Mouse (Mus musculus): ENCODE measurements around the gene Rplp1. TPM values are rescaled to one million over a fixed set of nuclear protein-coding genes. Genes with fewer than 3 reads are reported as not detected.

Rplp1 gene
- polyA plus RNA-seq, 1 experiment from 2014 or later: 1,371 TPM

- no peak overlapping the region for H3K4me2 ChIP-seq (ENCODE audit: low read depth, low read length)
- ATAC-seq: no peak
- H3K9ac ChIP-seq (ENCODE audit: low read depth, low read length): no peak overlapping the region
- H3K36me3 ChIP-seq (ENCODE audit: control insufficient read depth, insufficient read depth, low read length): no peaks in the 10 kb centered on the region
- H3K4me1 ChIP-seq (ENCODE audit: control insufficient read depth, insufficient read depth, low read length): no peaks in the 10 kb centered on the region
- no peak overlapping the region for H3K4me3 ChIP-seq (ENCODE audit: low read length)
- H3K27me3 ChIP-seq (replicated peaks; ENCODE audit: control insufficient read depth, insufficient read depth, low read length): no peaks in the 10 kb centered on the region
- no peak overlapping the region for H3K27ac ChIP-seq (ENCODE audit: low read length)
- H3K9me3 ChIP-seq (ENCODE audit: control insufficient read depth, low read length): no peaks in the 10 kb centered on the region
- 59% methylated on average over 11 of the region's 11 CpGs for WGBS
Observed at GRCm38 (mm10) chr9:61887661-61888379, 26.5 kb downstream of the Rplp1 start.

DNA sequence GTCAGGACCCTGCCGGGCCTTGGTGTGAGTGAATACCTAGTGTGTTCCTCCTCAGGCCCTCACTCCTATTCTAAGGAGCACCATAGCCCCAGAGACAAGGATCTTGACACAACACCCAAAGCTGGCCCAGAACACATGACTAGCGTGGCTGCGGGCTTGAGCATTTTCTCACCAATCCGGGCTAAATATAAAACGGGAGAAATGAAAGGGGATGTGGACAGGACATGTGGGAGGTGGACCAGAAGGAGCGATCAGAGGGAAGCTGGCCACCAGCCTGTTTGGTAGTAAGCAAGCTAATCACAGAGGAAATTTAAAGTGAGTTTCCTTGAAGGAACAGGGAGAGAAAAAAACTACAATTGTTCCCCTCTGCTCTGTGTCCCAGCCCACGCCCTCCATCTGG lies 28.4 kb downstream of the Rplp1 start:
- no peak overlapping the region for H3K27ac ChIP-seq (ENCODE audit: low read length)
- no peak overlapping the region for H3K4me2 ChIP-seq (ENCODE audit: low read depth, low read length)
- H3K36me3 ChIP-seq (ENCODE audit: control insufficient read depth, insufficient read depth, low read length): no peaks in the 10 kb centered on the region
- no peaks in the 10 kb centered on the region for H3K27me3 ChIP-seq (replicated peaks; ENCODE audit: control insufficient read depth, insufficient read depth, low read length)
- 81% methylated on average over 7 of the region's 7 CpGs for WGBS
- H3K4me1 ChIP-seq (ENCODE audit: control insufficient read depth, insufficient read depth, low read length): no peaks in the 10 kb centered on the region
- H3K9me3 ChIP-seq (ENCODE audit: control insufficient read depth, low read length): no peaks in the 10 kb centered on the region
- H3K4me3 ChIP-seq (ENCODE audit: low read length): no peak overlapping the region
- H3K9ac ChIP-seq (ENCODE audit: low read depth, low read length): no peak overlapping the region
- ATAC-seq: no peak

DNA sequence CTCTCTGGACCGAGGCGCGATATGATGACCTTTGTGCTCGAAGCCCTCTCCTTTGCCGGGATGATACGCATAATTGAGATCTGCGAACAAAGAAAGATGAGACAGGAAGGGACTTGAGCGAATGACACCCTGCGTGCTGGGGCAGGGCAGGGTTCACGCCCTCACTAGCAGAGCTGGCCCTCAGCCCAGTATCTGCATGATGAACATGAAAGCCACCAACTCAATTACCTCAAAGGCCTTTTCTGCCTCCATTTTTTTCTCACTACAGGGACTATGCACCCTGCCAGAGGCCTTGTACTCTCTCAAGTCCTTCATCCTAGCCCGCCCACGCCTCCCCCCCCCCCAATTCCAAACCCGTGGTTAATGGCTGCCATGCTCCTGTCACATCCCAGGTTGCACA lies 29.4 kb downstream of the Rplp1 start:
- 70% methylated on average over 13 of the region's 13 CpGs for WGBS
- Histone ChIP-seq H3K4me1 (ENCODE audit: control insufficient read depth, insufficient read depth, low read length) (no peaks in the 10 kb centered on the region), H3K9me3 (ENCODE audit: control insufficient read depth, low read length) (no peaks in the 10 kb centered on the region), H3K27ac (ENCODE audit: low read length) (no peak overlapping the region), H3K9ac (ENCODE audit: low read depth, low read length) (no peak overlapping the region), H3K27me3 (replicated peaks; ENCODE audit: control insufficient read depth, insufficient read depth, low read length) (no peaks in the 10 kb centered on the region), H3K36me3 (ENCODE audit: control insufficient read depth, insufficient read depth, low read length) (no peaks in the 10 kb centered on the region), H3K4me2 (ENCODE audit: low read depth, low read length) (no peak overlapping the region), H3K4me3 (ENCODE audit: low read length) (no peak overlapping the region)
- ATAC-seq: no peak

- Histone ChIP-seq H3K9ac (ENCODE audit: low read depth, low read length) (no peak overlapping the region), H3K4me1 (ENCODE audit: control insufficient read depth, insufficient read depth, low read length) (no peaks in the 10 kb centered on the region), H3K4me2 (ENCODE audit: low read depth, low read length) (no peak overlapping the region), H3K36me3 (ENCODE audit: control insufficient read depth, insufficient read depth, low read length) (no peaks in the 10 kb centered on the region), H3K27me3 (replicated peaks; ENCODE audit: control insufficient read depth, insufficient read depth, low read length) (no peaks in the 10 kb centered on the region), H3K4me3 (ENCODE audit: low read length) (no peak overlapping the region), H3K27ac (ENCODE audit: low read length) (no peak overlapping the region), H3K9me3 (ENCODE audit: control insufficient read depth, low read length) (no peaks in the 10 kb centered on the region)
- WGBS: 78% methylated on average over 7 of the region's 7 CpGs
- no peak for ATAC-seq
Observed at GRCm38 (mm10) chr9:61884375-61884774, 30.0 kb downstream of the Rplp1 start.

- Histone ChIP-seq H3K36me3 (ENCODE audit: control insufficient read depth, insufficient read depth, low read length) (no peaks in the 10 kb centered on the region), H3K4me1 (ENCODE audit: control insufficient read depth, insufficient read depth, low read length) (0 out of 2 replicates have a peak, but pooled peaks cover 4% of the 10 kb centered on the region), H3K4me3 (ENCODE audit: low read length) (no peak overlapping the region), H3K4me2 (ENCODE audit: low read depth, low read length) (no peak overlapping the region), H3K9me3 (ENCODE audit: control insufficient read depth, low read length) (no peaks in the 10 kb centered on the region), H3K9ac (ENCODE audit: low read depth, low read length) (no peak overlapping the region), H3K27me3 (replicated peaks; ENCODE audit: control insufficient read depth, insufficient read depth, low read length) (no peaks in the 10 kb centered on the region), H3K27ac (ENCODE audit: low read length) (no peak overlapping the region)
- no peak for ATAC-seq
- 67% methylated on average over 3 of the region's 3 CpGs for WGBS
Observed at GRCm38 (mm10) chr9:61882179-61882578, 32.2 kb downstream of the Rplp1 start.

DNA sequence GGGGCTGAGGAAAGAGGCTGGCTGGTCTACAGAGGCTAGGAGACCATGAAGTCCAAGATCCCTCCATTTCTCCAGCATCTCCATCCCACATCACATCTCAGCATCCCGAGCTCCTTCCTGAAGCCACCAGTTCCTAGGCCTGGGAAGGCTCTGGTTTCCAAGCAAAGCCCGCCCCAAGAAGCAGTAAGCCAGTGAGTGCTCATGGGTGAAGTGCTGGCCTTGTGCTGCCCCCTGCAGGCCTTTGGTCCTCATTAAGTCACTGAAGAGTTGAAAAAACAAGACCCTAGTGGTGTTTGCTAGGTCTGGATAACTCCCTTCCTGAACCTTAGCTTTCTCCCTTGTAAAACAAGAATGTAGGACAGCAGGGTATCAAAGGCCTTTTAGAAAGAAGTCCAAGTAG lies 35.5 kb downstream of the Rplp1 start:
- H3K36me3 ChIP-seq (ENCODE audit: control insufficient read depth, insufficient read depth, low read length): no peaks in the 10 kb centered on the region
- ATAC-seq: no peak
- 0 out of 2 replicates have a peak, but pooled peaks cover 4% of the 10 kb centered on the region for H3K4me1 ChIP-seq (ENCODE audit: control insufficient read depth, insufficient read depth, low read length)
- H3K27me3 ChIP-seq (replicated peaks; ENCODE audit: control insufficient read depth, insufficient read depth, low read length): no peaks in the 10 kb centered on the region
- H3K9ac ChIP-seq (ENCODE audit: low read depth, low read length): no peak overlapping the region
- H3K4me2 ChIP-seq (ENCODE audit: low read depth, low read length): no peak overlapping the region
- H3K9me3 ChIP-seq (ENCODE audit: control insufficient read depth, low read length): no peaks in the 10 kb centered on the region
- H3K27ac ChIP-seq (ENCODE audit: low read length): no peak overlapping the region
- no peak overlapping the region for H3K4me3 ChIP-seq (ENCODE audit: low read length)
- 43% methylated on average over 2 of the region's 2 CpGs for WGBS

DNA sequence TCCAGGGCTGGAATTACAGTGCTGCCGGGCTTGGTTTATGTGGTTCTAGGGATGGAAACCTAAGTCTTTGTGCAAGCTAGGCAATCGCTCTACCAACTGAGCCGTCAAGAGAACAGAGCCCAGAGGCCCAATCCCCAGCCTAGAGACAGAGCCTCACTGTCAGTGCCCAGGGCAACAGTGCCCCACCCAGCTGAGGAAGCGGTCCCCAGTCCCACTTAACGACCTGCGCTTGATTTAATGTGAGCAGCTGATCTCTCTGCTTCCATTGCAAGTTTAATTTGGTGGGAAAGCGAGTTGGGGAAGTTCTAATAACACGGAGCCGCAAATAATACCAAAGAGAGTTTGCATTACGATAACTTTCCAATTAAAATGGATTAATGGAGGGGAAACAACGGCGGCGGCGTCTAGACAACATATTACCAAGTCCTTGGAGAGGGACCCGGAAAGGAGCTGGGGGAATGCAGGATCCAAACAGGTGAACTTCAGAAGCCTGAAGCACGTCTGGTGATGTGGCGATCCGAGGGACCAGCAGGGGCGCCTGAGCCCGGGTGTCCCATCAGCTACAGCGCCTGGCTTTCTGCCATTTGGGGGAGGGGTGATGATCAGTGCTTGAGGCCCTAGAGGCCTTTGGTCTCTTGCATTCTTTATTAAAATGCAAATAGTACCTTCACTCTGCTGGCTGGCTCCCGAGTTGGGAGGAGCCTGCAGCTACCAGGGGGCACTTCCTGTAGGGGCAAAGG lies 36.8 kb downstream of the Rplp1 start:
- no peak overlapping the region for H3K27ac ChIP-seq (ENCODE audit: low read length)
- H3K4me3 ChIP-seq (ENCODE audit: low read length): no peak overlapping the region
- no peak overlapping the region for H3K4me2 ChIP-seq (ENCODE audit: low read depth, low read length)
- H3K9ac ChIP-seq (ENCODE audit: low read depth, low read length): no peak overlapping the region
- H3K9me3 ChIP-seq (ENCODE audit: control insufficient read depth, low read length): no peaks in the 10 kb centered on the region
- 33% methylated on average over 22 of the region's 22 CpGs for WGBS
- H3K27me3 ChIP-seq (replicated peaks; ENCODE audit: control insufficient read depth, insufficient read depth, low read length): no peaks in the 10 kb centered on the region
- H3K36me3 ChIP-seq (ENCODE audit: control insufficient read depth, insufficient read depth, low read length): no peaks in the 10 kb centered on the region
- 0 out of 2 replicates have a peak, but pooled peaks cover 8% of the 10 kb centered on the region for H3K4me1 ChIP-seq (ENCODE audit: control insufficient read depth, insufficient read depth, low read length)
- ATAC-seq: no peak

- no peak overlapping the region for H3K4me3 ChIP-seq (ENCODE audit: low read length)
- no peak overlapping the region for H3K4me2 ChIP-seq (ENCODE audit: low read depth, low read length)
- no peak overlapping the region for H3K9ac ChIP-seq (ENCODE audit: low read depth, low read length)
- H3K27ac ChIP-seq (ENCODE audit: low read length): no peak overlapping the region
- no peaks in the 10 kb centered on the region for H3K27me3 ChIP-seq (replicated peaks; ENCODE audit: control insufficient read depth, insufficient read depth, low read length)
- H3K36me3 ChIP-seq (ENCODE audit: control insufficient read depth, insufficient read depth, low read length): no peaks in the 10 kb centered on the region
- 0 out of 2 replicates have a peak, but pooled peaks cover 8% of the 10 kb centered on the region for H3K4me1 ChIP-seq (ENCODE audit: control insufficient read depth, insufficient read depth, low read length)
- no peaks in the 10 kb centered on the region; the same call in 1 of the 2 replicates for H3K9me3 ChIP-seq (ENCODE audit: control insufficient read depth, low read length)
- no peak for ATAC-seq
- 36% methylated on average over 8 of the region's 8 CpGs for WGBS
Observed at GRCm38 (mm10) chr9:61873325-61873724, 41.0 kb downstream of the Rplp1 start.

DNA sequence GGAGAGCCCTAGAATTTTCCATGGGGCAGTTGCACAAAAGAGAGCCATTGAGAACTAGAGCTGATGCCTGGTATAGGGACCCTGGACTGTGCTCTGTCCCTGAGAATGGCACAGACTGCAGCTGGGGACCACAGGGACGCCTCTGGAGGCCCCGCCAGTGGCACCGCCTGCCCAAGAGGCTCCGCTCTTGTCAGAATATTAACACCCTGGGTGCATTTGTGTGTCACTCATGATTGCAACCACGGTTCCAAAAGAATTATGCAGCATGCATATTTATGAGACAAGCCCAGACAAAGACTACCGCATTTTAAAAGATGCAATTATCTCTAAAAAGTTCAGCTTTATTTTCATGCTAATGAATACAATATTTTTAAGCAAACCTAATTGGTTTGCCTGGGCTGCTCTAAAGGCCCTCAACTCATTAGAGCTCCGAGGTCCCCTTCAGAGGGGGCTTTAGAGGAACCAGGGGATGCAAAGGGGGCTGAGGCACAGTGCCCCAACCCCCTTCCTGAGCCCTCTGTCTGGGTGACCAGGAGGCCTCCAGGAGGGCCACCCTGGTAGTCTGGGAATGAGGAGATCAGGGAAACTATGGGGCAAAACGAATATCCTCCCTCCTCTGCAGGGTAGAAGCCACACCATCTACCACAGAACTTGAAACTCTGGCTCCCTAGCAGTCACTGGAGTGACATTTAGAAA lies 41.9 kb downstream of the Rplp1 start:
- 0 out of 2 replicates have a peak, but pooled peaks cover 4% of the 10 kb centered on the region for H3K4me1 ChIP-seq (ENCODE audit: control insufficient read depth, insufficient read depth, low read length)
- H3K27ac ChIP-seq (ENCODE audit: low read length): no peak overlapping the region
- no peaks in the 10 kb centered on the region; the same call in 1 of the 2 replicates for H3K9me3 ChIP-seq (ENCODE audit: control insufficient read depth, low read length)
- H3K4me3 ChIP-seq (ENCODE audit: low read length): no peak overlapping the region
- WGBS: 70% methylated on average over 8 of the region's 8 CpGs
- no peak overlapping the region for H3K9ac ChIP-seq (ENCODE audit: low read depth, low read length)
- no peak for ATAC-seq
- H3K36me3 ChIP-seq (ENCODE audit: control insufficient read depth, insufficient read depth, low read length): no peaks in the 10 kb centered on the region
- no peaks in the 10 kb centered on the region for H3K27me3 ChIP-seq (replicated peaks; ENCODE audit: control insufficient read depth, insufficient read depth, low read length)
- no peak overlapping the region for H3K4me2 ChIP-seq (ENCODE audit: low read depth, low read length)
